Mouse (Mus musculus) cerebellum, adult 11 months (tissue): Measurements from ENCODE around the gene Psmc3.
A peak's percentile ranks its signal among the peaks of the same experiment; 100 is the strongest.

Source experiments
- DNase-seq: peaks from one replicate; pipeline ENCODE4 v3.0.0; 2022

Gene Psmc3

GRCm38 (mm10) chr2:91053181-91053933 is 452 bp upstream of the Psmc3 start:
- no peak for DNase-seq

- DNase-seq: no peak
Observed at GRCm38 (mm10) chr2:91058435-91058834, 4.6 kb downstream of the Psmc3 start.

- DNase-seq: no peak
Observed at GRCm38 (mm10) chr2:91059376-91059775, 5.6 kb downstream of the Psmc3 start.

GRCm38 (mm10) chr2:91060544-91061355 is 6.9 kb downstream of the Psmc3 start:
- no peak for DNase-seq

- DNase-seq: no peak
Observed at GRCm38 (mm10) chr2:91061849-91062481, 8.2 kb downstream of the Psmc3 start.

- no peak for DNase-seq
Observed at GRCm38 (mm10) chr2:91062779-91063606, 9.2 kb downstream of the Psmc3 start.

GRCm38 (mm10) chr2:91064211-91064610 is 10.4 kb downstream of the Psmc3 start:
- DNase-seq: no peak

- peak; percentile 34 for DNase-seq
Observed at GRCm38 (mm10) chr2:91065544-91065943, 11.7 kb downstream of the Psmc3 start.

GRCm38 (mm10) chr2:91066455-91066854 is 12.6 kb downstream of the Psmc3 start:
- DNase-seq: no peak

- DNase-seq: no peak
Observed at GRCm38 (mm10) chr2:91068162-91068871, 14.5 kb downstream of the Psmc3 start.

GRCm38 (mm10) chr2:91068872-91069165 is 15.0 kb downstream of the Psmc3 start:
- DNase-seq: peak; percentile 30

- no peak for DNase-seq
Observed at GRCm38 (mm10) chr2:91069306-91070000, 15.6 kb downstream of the Psmc3 start.

- peak; percentile 96 for DNase-seq
Observed at GRCm38 (mm10) chr2:91070076-91070800, 16.4 kb downstream of the Psmc3 start, which contains the start of gene Slc39a13. Gene Slc39a13 (minus strand): TSS chr2:91070417.

- peak; percentile 31 for DNase-seq
Observed at GRCm38 (mm10) chr2:91071059-91071458, 17.2 kb downstream of the Psmc3 start.

- DNase-seq: no peak
Observed at GRCm38 (mm10) chr2:91072092-91072491, 18.3 kb downstream of the Psmc3 start.

- no peak for DNase-seq
Observed at GRCm38 (mm10) chr2:91077957-91078313, 24.1 kb downstream of the Psmc3 start.

- DNase-seq: no peak
Observed at GRCm38 (mm10) chr2:91078314-91079025, 24.7 kb downstream of the Psmc3 start.

GRCm38 (mm10) chr2:91079026-91079384 is 25.2 kb downstream of the Psmc3 start:
- no peak for DNase-seq

GRCm38 (mm10) chr2:91080784-91081513 is 27.1 kb downstream of the Psmc3 start:
- no peak for DNase-seq
